Mouse (Mus musculus) heart, postnatal 25 days (tissue): Measurements from ENCODE around the gene Grm1. TPM values are rescaled to one million over a fixed set of nuclear protein-coding genes. Genes with fewer than 3 reads are reported as not detected.
"Not testable (repeated sequence)": the region's sequence is repeated elsewhere in the genome, so short reads cannot be mapped to it uniquely, and the experiment has no call there.

Source experiments
- DNase-seq: peaks from one replicate; pipeline ENCODE4 v3.0.0; 2022; ENCODE audit warnings: low spot score
- intact Hi-C: fragments of 180-260 bp; cut with DNase I; formaldehyde crosslinking; loops from one replicate; pipeline ENCODE4 v1.15.1; 2025
- total RNA-seq, 2 experiments: library from RNA; stranded (reverse); gene quantifications; 2 replicates each; pipeline ENCODE4 v1.2.3; 2021

Grm1 gene
- 1 to 10 TPM; 3.6 to 5.0 TPM for total RNA-seq

DNA sequence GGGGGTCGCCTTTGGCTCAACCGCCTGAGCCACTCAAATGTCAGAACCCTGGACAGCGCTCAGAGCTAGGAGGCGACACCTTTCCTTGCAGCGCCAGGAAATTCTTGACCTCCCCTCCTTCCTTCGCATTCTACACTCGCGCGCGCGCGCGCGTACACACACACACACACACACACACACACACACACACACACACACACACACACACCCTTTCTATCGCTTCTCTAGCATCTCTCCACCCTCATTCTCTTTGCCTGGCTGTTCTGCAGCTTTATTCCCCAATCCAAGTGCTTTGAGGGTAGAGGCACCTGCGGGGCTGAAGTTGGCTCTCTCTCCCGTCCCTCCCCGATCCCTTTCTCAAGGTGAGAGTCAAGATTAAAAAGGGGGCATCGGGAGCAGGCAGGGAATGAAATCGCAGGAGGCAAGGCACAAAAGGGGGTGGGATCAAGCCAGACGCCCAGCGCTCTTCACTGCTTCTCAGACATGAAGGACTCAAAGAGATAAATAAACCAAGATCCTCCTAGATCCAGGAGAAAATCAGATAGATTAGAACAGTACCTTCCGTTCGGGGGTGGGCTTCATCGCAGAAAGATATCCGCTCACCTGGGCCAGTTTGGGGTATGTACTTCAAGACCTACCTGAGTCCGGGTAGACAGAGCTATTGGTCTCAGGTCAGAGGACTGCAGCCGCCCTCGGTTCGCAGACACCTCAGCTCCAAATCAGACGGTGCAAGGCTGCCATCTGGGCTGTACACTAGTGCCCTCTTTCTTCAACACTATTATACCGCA, at the start of gene Grm1:
Gene Grm1 (minus strand): TSS at position 746 of the 788 bp plus-strand sequence.
- intact Hi-C loops = no loop called here
- DNase-seq = no peak

DNA sequence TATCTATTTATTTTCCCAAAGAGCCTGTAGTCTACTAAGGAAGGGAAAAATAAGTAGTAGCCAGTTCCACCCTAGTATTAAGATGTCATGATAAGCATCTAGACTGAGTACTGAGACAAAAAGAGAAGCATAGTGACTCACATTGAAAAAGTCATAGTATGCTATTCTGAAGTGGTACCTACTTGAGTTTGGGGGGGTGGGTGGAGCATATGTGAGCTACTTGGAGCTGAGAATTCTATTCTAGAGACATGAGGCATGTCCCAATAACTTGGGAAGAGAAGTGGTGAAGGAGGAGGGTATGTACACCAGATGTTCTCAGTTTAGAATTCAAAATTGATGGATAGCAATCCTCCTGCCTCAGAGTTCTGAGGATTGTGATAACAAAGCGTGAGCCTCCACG, 39.6 kb upstream of the Grm1 start:
- intact Hi-C loops = no loop called here

DNA sequence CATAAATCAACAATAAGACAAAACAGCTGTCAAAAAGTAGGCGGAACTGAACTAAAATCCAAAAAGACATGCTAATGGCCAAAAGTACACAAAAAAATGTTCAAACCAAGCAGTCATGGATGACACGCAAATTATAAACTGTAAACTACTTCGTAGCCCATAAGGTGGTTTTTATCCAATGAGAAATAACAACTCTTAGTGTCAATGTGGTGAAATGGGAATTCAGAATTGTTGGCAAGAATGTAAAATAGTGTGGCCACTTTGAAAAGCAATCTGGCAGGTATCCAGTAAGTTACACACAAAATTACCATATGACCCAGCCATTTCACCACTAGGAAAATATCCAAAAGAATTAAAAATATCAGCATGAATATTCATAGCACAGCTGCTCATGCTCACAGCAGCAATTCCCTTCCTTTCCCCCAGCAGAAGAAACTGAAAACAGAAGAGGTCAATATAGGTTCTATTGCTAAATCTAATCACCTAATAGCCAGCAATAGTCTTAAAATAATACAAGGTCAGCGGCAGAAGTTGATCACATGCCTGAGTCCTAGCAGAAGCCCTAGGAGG, 16.4 kb upstream of the Grm1 start:
- intact Hi-C loops = no loop called here

More for the DNA sequence above, 39.6 kb upstream of the Grm1 start:
- DNase-seq = no peak

DNA sequence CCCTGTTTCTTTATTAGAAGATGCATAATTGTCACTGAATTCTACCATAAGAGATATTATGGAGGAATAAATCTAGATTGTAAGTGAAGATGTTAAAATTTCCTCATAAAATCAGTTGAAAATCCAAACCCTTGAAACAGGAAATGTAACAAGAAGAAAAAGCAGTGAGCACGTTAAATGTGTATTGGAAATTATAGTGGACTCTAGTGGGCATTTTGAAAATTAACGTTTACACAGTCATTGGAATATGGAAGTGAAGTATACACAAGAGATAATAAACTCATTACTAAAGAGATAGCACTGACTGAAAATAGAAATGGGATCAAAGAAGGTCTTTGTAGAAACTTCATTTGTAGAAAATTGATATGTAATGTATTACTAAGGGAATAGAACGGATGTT, 4.2 kb upstream of the Grm1 start:
- intact Hi-C loops = no loop called here
- no peak for DNase-seq

More for the DNA sequence above, 16.4 kb upstream of the Grm1 start:
- DNase-seq = no peak

DNA sequence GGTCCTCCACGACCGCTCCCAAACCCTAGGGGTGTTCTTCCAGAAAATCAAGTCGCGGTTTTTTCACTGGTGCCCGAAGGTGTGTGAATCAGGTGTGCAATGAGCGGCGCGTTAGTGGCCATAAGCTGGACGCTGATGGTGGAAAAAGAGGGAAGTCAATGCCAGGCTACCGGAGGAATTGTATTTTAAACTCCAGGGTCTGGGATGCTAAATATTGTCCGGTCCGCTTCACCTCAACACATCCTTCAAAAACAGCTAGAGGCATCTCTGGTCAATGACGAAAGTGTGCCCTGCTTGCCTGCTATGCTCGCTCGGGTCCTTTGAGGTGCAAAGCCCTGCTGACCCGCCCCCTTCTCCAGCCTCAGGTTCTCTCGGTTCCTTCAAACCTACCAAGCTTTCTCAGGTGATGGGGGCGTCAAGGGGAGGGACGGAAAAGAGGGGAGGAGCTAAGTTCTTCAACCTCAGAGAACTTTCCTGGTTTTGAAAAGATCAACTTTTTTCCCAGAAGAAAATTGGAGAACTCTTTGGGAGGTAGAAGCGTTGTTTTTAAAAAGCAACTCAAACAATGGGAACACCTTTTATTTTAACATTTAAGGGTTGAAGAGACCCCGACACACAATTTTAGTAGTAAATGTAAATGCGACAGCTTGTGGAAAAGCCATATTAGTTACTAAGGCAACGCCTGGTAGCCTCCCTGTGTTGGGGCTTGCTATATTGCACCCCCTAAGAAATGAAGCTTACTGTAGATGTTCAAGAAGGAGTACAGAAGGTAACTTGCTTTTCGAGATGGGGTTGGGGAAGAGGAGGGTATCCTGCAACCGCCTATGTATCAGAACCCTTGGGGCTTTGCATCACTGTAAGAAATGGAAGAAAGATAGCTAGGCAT, 1.2 kb downstream of the Grm1 start:
- intact Hi-C loops = no loop called here
- no peak for DNase-seq

DNA sequence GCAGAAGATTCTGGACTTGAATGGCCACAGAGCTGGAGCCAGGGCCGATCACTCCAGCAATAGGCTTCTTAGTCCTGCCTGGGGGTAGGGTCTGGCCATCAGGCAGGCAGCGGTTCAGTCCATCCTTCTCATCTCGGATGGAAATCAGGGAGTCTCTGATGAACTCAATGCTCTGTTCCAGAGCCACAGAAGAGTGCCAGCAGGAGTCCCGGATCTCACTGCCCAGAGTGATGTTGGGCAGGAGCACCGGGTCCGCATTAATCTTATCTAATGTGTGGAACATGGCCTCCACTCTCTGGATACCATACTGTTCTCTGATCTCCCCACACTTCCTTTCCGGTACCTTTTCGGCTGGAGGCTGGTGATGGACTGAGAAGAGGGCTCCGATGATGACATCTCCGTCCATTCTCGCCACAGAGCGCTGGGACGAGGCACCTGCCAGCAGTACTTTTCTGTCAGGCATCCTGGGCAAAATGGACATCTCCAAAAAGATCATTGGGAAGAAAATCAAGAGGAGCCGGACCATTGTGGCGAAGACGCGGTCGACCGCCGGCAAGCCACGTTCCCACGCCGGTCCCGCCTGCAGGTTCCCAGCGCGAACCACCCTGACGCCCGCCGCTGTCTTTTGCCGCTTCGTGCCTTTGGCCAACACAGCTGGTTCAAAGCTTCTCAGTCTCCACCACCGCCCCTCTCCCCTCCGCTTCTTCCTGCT, 2.0 kb downstream of the Grm1 start:
- no peak for DNase-seq
- intact Hi-C loops = no loop called here

DNA sequence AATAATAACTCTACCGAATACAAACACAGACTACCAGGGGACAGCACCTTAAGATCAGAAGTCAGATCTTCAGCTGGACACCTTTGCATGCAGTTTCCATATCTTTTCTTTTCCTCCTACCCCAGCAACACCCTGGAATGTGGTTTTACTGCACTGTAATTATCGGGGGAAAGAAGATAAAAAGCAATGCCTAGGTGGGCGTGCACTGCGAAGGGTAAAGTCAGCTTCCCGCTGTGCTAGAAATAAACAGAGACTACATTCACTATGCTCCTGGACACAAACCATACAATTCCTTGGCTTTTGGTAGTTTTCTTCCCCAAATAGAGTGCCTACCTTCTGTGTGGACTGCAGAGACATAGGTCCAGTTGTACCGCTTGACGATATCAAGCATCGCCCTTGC, 2.6 kb downstream of the Grm1 start:
- DNase-seq = no peak
- intact Hi-C loops = no loop called here

DNA sequence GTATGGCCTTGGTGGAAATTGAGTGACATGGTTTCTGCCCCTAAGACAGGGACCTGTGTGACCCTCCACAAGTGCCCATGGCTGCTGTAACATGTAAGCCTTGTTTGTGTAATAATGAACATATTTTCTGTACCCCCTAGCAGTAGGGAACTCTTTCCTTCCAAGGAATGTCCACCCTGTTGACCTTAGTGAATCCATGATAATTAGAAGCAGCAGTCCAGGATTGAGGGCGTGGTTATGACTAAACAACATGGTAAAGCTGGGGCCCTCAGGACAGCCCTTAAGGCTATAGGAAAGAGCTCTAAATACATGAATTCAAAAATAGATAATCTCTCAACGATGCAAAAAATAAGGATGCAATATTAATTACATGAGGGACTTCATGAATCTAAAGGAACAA, 17.0 kb downstream of the Grm1 start:
- DNase-seq = no peak
- intact Hi-C loops = no loop called here

DNA sequence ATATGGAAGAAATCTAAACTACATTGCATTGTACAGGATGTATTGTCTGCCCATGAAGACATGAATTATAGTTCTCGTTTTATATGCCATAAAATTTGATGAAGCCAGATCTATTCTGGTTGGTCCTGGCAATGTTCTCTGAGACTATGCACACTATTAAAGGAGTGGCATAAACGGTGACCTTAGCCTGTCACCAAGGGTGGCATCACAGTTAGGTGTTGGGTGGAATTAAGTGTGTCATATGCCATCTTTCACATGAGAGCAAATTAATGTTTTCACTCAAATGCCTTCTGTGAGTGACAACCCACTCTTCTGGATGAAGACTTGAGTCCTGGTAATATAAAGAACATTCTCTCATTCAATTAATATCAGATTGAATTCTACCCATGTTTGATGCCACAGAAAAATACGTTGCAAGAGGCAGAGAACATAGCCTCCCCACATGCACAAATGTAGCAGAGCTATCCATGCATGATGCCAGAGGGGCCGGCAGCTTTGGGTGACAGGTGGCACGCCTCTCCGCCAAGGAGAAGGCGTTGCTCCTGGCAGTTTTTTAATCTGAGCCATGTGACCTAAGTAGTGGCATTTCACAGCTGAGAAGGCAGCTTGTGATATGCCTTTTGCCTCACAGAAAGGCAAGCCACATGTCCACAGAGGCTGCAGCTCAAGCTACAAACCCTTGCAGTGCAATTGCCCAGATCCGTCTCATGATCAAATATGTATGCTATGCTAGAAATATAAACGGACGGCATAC, 20.7 kb downstream of the Grm1 start:
- intact Hi-C loops = no loop called here
- DNase-seq = no peak

DNA sequence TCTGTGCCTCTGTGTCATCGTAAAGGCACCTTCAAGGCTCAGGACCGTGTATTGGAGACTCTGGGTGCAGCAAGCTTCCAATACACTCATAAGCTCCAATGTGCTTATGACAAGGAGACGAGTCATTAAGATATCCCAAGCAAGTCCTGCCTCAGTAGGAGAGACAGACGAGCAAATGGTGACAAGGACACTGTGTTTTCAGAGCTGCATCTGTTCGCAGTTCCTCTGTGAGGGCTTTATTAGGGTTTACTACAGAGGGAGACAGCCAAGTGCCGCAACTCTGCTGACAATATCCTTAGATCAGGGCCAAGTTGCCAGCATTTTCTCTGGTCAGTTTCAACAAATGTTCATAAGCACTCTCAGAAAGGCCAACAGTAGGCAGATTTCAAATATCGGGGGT, 32.8 kb downstream of the Grm1 start:
- intact Hi-C loops = no loop called here

DNA sequence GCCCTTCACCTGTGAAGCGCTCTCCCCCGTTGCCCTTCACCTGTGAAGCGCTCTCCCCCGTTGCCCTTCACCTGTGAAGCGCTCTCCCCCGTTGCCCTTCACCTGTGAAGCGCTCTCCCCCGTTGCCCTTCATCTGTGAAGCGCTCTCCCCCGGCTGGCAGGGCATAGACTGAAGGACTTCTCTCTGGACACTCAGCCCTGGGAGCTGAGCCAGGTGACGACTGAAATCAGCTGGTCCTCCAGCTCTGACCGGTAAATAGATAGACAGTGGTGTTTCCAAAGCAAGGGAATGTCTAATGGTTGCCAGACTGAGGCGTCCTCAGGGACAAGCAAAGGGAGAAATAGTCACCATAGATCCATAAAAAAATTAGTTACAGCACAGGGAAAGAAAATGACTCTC, 36.7 kb downstream of the Grm1 start:
- DNase-seq, intact Hi-C loops: not testable (repeated sequence)

More for the DNA sequence above, 32.8 kb downstream of the Grm1 start:
- no peak for DNase-seq

DNA sequence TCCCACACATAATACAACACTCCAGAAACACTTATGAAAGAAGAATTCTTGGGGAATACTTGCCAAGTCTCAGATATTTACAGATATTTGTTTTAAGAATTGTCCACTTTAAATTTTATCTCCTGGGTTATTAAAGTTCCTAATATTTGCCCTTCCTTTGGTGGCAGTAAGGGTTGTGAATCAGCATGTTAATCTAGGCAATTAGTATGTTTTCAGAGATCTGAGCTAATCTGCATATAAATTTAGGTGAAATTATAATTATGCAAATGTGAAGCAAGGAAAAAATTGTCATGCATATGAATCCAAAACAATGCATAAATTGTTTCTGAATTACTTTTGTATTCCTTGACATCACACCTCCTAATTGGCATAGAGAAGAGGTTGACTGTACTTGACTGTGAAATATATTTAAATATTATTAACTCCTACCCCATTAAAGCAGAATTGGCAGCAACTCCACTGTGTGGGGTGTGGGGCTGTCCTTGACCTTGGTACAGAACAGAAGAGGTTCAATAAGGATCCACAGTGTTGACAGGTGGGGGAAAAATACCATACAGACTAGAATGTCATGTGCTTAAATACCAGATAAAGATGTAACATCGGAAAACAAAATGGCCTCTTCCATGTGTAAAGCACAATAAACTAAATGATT, 37.6 kb downstream of the Grm1 start:
- no peak for DNase-seq
- intact Hi-C loops = no loop called here

DNA sequence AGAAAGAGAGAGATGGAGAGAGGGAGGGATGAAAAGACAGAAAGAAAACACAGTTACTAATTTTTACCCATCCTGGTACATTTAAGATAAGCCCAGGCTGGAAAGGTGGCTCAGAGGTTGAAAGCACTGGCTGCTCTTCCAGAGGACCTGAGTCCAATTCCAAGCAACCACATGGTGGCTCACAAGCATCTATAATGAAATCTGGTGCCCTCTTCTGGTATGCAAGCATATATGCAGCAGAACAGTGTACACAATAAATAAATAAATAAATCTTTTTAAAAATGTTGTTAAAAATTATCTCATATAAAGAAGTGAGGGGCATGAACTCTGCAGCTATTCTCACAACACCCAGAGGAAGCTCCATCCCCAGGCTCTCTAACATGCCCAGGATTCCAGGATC, 42.8 kb downstream of the Grm1 start:
- intact Hi-C loops = no loop called here
- no peak for DNase-seq

DNA sequence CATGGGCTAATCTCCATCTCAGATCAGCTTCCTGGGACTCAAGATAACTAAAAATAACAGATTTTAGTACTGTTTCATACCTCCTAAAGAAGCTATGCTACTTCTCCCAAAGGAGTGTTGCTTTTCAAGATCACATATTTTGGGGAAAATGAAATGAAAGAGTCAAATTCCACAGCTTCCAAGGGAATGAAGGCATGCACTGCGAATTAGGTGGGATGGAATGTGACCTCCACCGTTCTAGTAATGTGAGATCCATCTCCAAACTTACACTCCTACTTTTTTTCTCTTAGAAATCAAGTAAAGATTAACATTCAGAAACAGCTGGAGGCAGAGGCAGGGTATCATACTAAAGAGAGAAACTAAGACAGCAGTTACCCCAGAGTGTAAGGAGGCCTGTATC, 49.9 kb downstream of the Grm1 start:
- intact Hi-C loops = no loop called here
- no peak for DNase-seq

DNA sequence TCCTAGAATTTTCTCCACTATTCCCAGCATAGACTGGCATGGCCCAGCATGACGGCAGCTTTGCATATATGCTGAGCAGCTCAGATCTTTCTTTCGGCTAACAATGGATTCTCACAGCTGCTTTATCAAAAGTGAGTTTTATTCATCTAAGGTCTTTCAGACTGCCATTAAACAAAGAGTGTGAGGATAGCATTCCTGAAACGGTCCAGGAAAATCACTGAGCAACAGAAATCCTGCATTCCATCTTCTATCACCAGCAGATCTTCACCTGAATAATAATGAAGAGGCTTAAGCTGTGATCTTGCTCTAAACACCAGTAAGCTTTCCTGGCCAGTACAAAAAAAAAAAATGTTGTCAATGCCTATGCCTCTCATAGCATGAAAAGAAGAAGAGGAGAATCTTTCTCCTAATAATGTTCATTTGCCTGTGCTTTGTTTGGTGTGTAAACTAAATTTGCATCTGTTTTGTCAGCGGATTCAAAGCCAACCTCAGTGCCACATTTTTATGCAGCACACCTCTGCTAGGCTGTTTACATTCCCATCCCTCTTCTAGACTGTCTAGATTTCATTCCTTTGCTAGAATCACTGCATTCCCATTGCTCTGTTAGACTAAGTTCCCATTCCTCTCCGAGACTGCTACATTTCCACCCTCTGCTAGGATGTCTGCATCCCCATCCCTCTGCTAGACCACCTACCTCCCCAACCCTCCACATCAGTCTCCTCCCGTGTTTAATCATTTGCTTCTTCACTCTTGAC, 56.2 kb downstream of the Grm1 start:
- DNase-seq = no peak
- intact Hi-C loops = no loop called here

DNA sequence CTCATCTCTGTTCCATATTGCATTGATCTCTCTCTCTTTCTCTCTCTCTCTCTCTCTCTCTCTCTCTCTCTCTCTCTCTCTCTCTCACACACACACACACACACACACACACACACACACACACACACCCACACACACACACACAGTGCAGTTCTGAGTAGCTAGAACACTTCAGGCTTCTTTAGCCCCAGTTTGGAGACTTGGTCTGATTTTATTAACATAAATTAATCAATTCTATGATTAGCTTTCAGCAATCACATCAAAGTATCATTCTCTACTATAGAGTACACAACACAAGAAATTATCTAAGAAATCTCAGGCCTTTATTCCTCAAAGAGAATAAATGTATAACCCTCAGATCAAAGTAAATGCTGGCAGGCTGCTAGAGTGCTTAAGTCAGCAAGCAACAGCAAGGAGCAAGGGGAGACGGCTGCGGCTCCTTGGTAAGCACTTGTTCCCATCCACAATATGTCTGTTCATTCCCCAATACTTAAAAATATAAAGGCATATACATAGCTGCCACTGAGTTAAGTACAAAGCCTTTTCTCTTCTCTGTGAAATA, 63.1 kb downstream of the Grm1 start:
- intact Hi-C loops = no loop called here
- no peak for DNase-seq

DNA sequence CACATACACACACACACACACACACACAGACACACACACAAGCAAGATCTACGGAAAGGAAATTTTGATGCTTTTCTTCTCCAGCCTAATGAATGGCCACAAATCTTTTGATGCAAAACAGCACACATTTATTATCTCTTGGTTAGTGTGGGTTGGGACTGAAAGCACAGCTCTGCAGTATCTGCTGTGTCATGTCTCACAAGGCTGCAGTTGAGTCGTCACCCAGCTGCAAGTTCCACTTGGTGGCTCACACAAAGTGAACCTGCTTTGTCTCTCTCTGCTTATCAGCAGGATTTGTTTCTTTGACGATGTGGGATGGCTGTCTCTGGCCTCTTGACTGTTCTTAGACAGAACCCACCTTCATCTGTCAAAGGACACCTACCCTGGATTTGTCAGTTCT, 68.5 kb downstream of the Grm1 start:
- DNase-seq = no peak
- intact Hi-C loops = no loop called here

DNA sequence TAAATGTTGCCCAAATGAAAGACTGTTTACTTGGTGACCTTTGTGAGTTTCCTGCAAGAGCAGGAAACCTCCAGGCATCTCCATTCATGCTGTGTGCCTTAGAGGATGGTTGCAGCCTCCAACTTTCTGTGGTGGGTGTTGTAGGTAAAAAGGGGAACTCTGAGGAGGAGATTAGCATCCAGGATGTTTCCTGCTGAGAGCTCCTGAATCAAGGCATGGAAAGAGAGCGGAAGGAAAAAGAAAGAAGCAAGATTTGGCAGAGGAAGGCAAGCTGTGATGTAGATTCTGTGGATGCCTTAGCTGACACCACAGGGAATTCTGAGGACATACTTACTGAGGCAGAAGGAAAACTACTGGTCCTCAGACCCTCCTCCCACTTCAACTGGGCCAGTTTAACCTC, 85.4 kb downstream of the Grm1 start:
- no peak for DNase-seq
- intact Hi-C loops = no loop called here
